Mouse (Mus musculus): ENCODE measurements around the gene Mapk13.

The Mapk13 gene

DNA sequence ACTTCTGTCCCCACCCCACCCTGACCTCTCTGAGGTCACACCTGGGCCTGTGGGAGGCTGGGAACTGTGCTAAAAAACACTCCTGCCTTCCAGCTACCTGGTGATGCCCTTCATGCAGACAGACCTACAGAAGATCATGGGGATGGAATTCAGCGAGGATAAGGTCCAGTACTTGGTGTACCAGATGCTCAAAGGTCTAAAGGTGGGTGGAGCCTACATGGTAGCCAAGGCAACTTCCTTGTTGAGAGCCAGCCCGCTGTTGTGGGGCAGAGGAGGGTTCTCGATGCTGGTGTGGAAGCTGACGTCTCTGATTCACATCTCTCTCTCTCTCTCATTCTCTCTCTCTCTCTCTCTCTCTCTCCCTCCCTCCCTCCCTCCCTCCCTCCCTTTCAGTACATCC, 6.1 kb downstream of the Mapk13 start:
- no peak for DNase-seq (ENCODE audit: low read depth)

GRCm38 (mm10) chr17:28776817-28777216, 7.7 kb downstream of the Mapk13 start:
- DNase-seq (ENCODE audit: low read depth), result no peak

GRCm38 (mm10) chr17:28777231-28778005, 8.3 kb downstream of the Mapk13 start:
- no peak for DNase-seq (ENCODE audit: low read depth)

- no peak for DNase-seq (ENCODE audit: low read depth)
Measured at GRCm38 (mm10) chr17:28779735-28780134, 10.6 kb downstream of the Mapk13 start.

- no peak for DNase-seq (ENCODE audit: low read depth)
Measured at GRCm38 (mm10) chr17:28780836-28781235, 11.7 kb downstream of the Mapk13 start.

DNA sequence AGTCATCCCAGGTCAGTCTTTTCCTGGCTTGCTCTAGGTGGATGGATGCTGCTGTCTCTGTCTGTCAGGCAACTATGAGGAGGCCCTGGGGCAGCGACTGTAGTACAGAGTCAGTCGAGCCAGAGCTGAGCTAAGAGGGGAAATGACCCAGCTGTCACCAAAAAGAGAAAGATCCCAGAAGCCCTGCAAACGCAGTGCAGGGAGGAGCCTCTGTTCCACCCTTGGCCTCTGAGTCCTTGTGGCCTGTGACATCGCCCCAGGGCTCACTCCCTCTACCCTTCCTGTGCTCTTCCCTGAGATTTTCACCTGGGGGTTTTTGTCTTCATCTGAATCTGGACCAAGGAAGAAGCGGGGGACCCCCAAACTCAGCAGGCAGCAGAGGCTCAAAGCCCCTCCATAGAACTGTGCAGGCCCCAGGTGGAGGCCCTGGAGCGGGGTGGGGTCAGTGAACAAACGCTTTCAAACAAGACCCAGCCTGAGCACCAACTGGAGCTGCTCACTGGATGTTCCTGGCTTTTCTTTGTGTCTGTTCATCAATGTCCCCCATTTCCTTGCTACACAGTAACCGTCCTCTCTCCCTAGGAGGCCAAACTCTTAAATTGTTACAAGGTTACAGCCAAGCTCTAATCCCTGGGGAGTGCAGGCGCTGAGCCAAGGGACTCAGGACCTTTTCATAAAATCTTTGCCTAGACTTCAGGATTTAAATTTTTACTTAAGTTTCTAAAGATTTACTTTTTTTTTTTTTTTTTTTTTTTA, 12.4 kb downstream of the Mapk13 start:
- no peak for DNase-seq (ENCODE audit: low read depth)

- DNase-seq (ENCODE audit: low read depth), result no peak
Measured at GRCm38 (mm10) chr17:28785036-28785435, 15.9 kb downstream of the Mapk13 start.

- no peak for DNase-seq (ENCODE audit: low read depth)
Measured at GRCm38 (mm10) chr17:28787507-28787906, 18.4 kb downstream of the Mapk13 start.

DNA sequence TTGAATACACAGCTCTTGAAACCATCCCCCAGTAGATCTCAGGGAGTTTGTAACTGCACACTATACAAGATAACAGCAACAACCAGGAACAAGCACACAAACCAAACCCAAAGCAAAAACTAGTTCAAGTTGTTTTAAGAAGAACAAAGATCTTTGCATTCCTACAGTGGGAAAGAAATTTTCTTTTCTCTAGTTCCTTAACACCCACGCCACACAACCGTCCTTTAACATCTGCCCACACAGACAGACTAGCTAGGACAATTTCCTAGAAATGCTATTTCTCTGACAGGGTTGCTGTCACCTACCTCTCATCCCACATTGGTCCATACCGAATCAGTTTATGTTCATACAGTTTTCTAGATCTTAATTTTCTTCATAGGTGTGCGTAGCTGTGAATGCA, 27.9 kb downstream of the Mapk13 start:
- no peak for DNase-seq (ENCODE audit: low read depth)

DNA sequence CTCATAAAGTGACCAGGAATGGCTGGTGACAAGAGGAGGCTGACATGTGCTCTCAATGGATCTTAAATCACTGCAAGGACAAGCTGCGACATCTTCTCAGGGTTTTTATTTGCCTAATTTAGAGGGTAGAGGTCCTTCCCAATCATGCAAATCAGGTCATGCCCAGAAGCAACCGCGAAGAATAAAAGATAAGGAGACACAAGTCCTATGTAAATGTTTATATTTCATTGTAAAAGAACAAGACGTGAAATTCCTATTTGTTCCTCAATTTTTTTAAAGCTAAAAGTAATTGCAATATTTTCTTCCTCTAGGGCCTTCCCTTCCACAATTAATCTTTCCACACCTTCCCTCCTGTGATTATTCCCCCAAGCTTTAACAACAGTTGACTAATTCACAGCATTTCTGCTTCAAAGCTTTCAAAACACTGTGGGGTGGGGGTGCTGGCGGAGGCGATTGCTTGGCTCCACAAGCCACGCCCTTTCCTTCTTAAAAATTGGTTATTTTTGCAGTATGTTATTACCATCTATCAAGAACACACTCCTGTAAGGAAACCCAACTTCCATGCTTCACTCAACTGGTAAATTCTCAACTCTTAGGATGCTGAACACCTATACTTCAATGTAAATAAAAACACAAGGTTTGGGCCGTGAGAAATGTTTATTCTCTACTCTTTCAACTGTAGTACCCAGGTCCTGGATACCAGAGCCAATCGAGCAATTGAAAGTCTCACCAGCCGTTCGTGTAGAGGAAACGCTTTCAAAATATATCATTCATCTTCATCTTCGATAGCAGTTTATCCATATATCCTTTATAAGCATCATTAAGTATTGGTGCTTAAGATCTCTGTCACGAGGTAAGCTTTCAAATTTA, 30.4 kb downstream of the Mapk13 start:
- peak; percentile 55 for DNase-seq (ENCODE audit: low read depth)

DNA sequence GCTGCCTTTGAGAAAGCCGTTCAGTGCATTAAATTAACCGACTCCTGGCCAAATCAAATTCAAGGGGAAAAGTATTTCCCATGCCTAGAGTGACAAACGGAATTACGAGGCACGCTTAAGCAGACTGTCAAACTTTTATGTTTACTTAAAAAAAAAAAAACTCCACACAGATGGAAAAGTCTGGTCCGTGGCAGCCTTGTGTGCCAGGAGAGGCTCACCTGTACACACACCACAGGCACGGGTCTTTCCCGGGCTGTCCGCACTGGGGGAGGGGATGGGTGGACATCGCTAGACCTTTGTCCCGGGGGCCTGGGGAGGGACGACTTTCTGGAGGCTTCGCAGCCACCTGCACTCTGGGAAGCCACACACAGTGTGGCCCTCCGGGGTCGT, 31.2 kb downstream of the Mapk13 start:
- no peak for DNase-seq (ENCODE audit: low read depth)

- DNase-seq (ENCODE audit: low read depth), result peak; percentile 82
Measured at GRCm38 (mm10) chr17:28800671-28801412, 31.7 kb downstream of the Mapk13 start, which contains the start of gene Brpf3. Gene Brpf3 (plus strand): TSS chr17:28801090.

GRCm38 (mm10) chr17:28801474-28802005, 32.4 kb downstream of the Mapk13 start:
- DNase-seq (ENCODE audit: low read depth), result peak; percentile 99

DNA sequence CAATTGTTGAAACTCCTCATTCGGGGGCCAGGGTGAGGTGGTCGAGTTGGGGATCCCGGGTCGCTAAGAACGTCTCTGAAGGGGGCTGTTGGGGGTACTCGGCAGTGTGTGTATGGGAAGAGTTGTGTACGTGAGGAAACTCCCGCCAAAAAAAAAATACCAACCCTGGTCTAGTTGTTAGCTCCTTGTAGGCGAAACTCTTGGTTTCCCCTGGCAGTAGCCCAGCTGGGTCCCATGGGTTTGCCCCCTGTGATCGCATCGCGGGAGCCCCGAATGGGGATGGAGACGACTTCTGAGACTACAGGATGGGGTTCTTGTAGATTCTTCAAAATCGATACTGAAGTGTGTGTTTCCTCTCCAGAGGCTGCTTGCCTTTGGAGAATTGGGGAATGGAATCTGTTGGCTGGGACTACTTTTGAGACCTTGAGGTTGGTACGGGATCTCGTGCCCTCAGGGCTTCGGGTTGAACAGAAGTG, 32.9 kb downstream of the Mapk13 start:
- no peak for DNase-seq (ENCODE audit: low read depth)

DNA sequence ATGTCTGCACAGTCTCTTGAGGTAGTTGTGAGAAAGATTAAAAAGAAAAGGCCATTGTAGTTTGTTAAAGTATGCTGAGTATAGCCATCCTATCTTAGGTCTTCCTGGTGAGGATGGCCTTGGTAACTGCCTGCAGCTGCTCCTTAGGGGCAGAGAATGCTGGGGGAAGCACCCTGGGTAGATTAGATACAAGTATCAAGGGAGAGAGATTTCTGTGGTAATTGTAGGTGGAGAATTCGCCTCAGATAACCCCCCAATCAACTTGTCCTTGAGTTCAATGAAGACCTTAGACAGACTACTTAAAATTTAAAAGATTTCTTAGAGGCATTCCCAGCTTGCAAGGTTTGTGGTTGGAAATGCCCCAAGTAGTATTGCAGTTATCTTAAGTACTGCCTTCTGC, 34.2 kb downstream of the Mapk13 start:
- DNase-seq (ENCODE audit: low read depth), result no peak

GRCm38 (mm10) chr17:28804973-28805372, 35.9 kb downstream of the Mapk13 start:
- DNase-seq (ENCODE audit: low read depth), result no peak

GRCm38 (mm10) chr17:28806770-28807169, 37.7 kb downstream of the Mapk13 start:
- DNase-seq (ENCODE audit: low read depth), result no peak

- DNase-seq (ENCODE audit: low read depth), result no peak
Measured at GRCm38 (mm10) chr17:28808714-28809113, 39.6 kb downstream of the Mapk13 start.

GRCm38 (mm10) chr17:28809175-28809831, 40.2 kb downstream of the Mapk13 start:
- DNase-seq (ENCODE audit: low read depth), result no peak

DNA sequence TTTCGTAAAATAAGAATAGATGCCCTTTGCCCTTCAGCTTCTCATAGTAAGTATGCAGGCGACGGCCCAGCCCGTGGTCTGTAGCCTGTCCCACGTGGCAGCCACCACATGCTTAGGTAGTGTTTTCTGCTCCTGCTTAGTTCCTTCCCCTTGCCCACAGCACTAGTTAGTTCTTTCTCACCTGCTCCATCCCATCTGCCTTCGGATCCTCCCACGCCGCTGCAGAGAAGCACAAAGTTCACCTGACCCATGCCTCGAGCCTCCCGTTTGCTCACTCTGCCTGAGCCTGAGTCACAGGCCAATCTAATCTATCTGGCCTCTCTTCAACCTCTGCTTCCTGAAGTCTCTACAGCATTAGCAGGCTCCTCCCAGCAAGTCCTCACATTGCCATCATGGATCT, 43.2 kb downstream of the Mapk13 start:
- DNase-seq (ENCODE audit: low read depth), result no peak

Measured in naive thymus-derived CD4-positive, alpha-beta T cell, adult 2 months (primary cell).